Mouse (Mus musculus): ENCODE measurements around the gene Glg1. TPM values are rescaled to one million over a fixed set of nuclear protein-coding genes. Genes with fewer than 3 reads are reported as not detected.

Gene Glg1
- 32.6 and 35.8 TPM in 2 replicates for polyA plus RNA-seq (2015; fragmentation: Nextera tagmentation; extraction: Ambion mirVana)

DNA sequence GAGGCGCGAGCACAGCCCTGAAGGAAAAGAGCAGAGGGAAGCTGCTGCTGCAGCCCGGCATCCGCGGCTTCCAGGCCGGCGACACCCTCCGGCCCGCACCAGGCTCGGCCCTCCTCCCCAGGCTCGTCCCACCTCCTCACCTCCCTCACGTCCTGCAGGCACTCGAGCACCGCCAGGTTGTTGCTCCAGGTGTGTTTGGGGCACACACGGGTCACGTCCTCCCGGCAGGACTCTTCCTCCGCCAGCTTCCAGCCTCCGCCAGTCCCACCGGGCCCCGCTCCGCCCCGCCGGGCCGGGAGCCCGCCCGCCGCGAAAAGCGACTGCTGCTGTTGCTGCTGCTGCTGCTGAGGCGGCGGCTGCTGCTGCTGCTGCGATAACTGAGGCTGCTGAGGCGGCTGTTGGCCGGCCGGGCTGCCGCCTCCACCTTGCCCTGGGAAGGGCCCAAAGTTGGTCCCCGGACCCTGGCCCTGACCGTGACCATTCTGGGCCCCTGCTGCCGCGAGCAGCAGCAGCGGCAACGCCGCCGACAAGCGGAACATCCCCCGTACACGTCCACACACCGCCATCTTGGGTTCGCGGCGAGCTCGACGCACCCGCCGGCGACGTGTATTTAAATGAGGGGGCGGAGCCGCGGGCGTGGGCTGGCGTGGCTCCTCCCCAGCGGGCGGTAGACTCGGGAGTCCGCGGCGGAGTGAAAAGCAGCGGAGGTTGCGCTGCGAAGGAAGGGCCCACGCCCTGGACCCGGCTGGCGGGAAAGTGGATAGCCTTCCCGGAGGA, at the start of gene Glg1:
Gene Glg1, minus strand, starts transcription at position 586 of the 777 bp plus-strand sequence.

DNA sequence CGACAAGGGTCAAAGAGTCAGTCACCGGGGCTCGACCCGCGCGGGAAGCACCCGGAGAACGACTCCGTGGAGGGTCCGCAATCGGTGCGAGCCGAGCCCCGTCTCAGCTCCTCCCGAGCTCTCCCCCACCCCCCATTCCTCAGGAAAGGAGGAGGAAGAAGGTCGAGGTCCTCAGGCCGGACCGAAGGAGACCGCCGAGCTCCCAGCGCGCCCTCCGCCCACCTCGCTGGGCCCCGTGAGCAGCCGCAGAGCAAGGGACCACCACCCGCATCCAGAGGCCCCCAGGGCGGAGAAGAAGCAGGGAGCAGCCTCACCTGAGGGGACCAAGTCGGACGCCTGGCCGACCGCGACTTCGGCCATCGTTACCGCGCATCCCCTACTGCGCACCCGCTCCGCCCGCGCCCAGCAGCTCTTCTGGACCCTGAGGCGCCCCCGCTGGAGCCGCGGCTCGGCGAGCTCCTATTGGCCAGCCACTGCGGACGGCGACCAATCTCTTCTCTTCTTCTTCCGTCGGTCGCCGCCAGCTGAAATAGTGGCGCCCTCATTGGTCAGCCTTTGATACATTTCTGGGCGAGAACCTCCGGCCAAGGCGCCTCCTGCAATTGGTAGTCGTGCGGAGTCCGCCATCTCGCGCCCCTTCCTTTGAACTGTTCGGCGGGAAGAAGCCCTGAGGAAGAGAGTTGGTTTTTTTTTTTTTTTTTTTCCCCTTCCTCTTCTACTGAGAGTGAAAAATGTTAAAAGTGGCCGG, 41.0 kb upstream of the Glg1 start, which contains the start of gene Rfwd3:
Gene Rfwd3, minus strand, starts transcription at position 402 of the 748 bp plus-strand sequence.

Small RNA genes within 50 kb of the gene (microRNA-seq; reads per million reads assigned to microRNA genes)
- gene Gm23193: not detected

Other genes with a start within 250 kb of the Glg1 start
- gene Ddx19b, start 227.5 kb downstream of the Glg1 start, polyA plus RNA-seq (2015; fragmentation: Nextera tagmentation; extraction: Ambion mirVana): 4.3 and 5.1 TPM in 2 replicates
- gene Aars, start 226.1 kb downstream of the Glg1 start, polyA plus RNA-seq (2015; fragmentation: Nextera tagmentation; extraction: Ambion mirVana): 37.8 and 40.5 TPM in 2 replicates
- 1.2 TPM in 1 of 2 replicates, not detected in the other for gene Exosc6, start 202.9 kb downstream of the Glg1 start, polyA plus RNA-seq (2015; fragmentation: Nextera tagmentation; extraction: Ambion mirVana)
- not detected in 2 replicates for gene Clec18a, start 166.8 kb downstream of the Glg1 start, polyA plus RNA-seq (2015; fragmentation: Nextera tagmentation; extraction: Ambion mirVana)
- gene Pdpr, start 164.6 kb downstream of the Glg1 start, polyA plus RNA-seq (2015; fragmentation: Nextera tagmentation; extraction: Ambion mirVana): 7.3 and 8.9 TPM in 2 replicates
- 12.3 and 14.0 TPM in 2 replicates for gene Rfwd3, start 41.0 kb upstream of the Glg1 start, polyA plus RNA-seq (2015; fragmentation: Nextera tagmentation; extraction: Ambion mirVana)
- gene Mlkl, start 79.0 kb upstream of the Glg1 start, polyA plus RNA-seq (2015; fragmentation: Nextera tagmentation; extraction: Ambion mirVana): 10.0 and 11.1 TPM in 2 replicates
- gene Fa2h, start 134.6 kb upstream of the Glg1 start, polyA plus RNA-seq (2015; fragmentation: Nextera tagmentation; extraction: Ambion mirVana): 18.1 and 21.5 TPM in 2 replicates